Mouse (Mus musculus) hindbrain, embryonic 15.5 days (tissue): ENCODE measurements at regions not wholly inside any gene's neighbourhood (a gene's known extent, or its start where the extent isn't known, plus 50 kb on each side); places are given as distances from the start of the nearest gene placed in this dataset.

Source experiments
- ATAC-seq: fragments of 200-750 bp; cut with Nextera tagmentation; 2 replicates; pipeline ENCODE4 v1.8.0; 2017; ENCODE audit warnings: low read depth, moderate number of reproducible peaks, moderate TSS enrichment; ENCODE audit not compliant: low FRiP score
- H3K27ac ChIP-seq: fragments of 300-500 bp; sonication (generic); replicated peaks from 2 replicates; pipeline ENCODE4 v1.5.1; 2015; ENCODE audit warnings: mild to moderate bottlenecking, inconsistent platforms
- H3K27me3 ChIP-seq: fragments of 300-500 bp; sonication (generic); 2 replicates; pipeline ENCODE4 v1.6.1; 2015; ENCODE audit warnings: control low read depth, inconsistent platforms
- H3K36me3 ChIP-seq: fragments of 300-500 bp; sonication (generic); 2 replicates; pipeline ENCODE4 v1.6.1; 2015; ENCODE audit warnings: control low read depth, inconsistent platforms
- H3K4me1 ChIP-seq: fragments of 300-500 bp; sonication (generic); replicated peaks from 2 replicates; pipeline ENCODE4 v1.6.1; 2015; ENCODE audit warnings: control low read depth, inconsistent platforms
- H3K4me2 ChIP-seq: fragments of 300-500 bp; sonication (generic); 2 replicates; pipeline ENCODE4 v1.6.1; 2015; ENCODE audit warnings: moderate library complexity, mild to moderate bottlenecking, inconsistent platforms
- H3K4me3 ChIP-seq: fragments of 300-500 bp; sonication (generic); 2 replicates; pipeline ENCODE4 v1.5.1; 2015; ENCODE audit warnings: mild to moderate bottlenecking, inconsistent platforms
- H3K9ac ChIP-seq: fragments of 300-500 bp; sonication (generic); 2 replicates; pipeline ENCODE4 v1.6.1; 2015; ENCODE audit warnings: inconsistent platforms
- H3K9me3 ChIP-seq: fragments of 300-500 bp; sonication (generic); 2 replicates; pipeline ENCODE4 v1.6.1; 2016; ENCODE audit warnings: control low read depth, inconsistent platforms
- WGBS: fragments of 180-500 bp; shearing (Covaris S2); methylation state at CpG from one replicate; pipeline ENCODE4 v1.1.7; 2015; 5-methylcytosine and 5-hydroxymethylcytosine counted together

- Histone ChIP-seq H3K9me3 (no peaks in the 10 kb centered on the region), H3K4me2 (no peak overlapping the region), H3K27ac (no peak overlapping the region), H3K4me1 (peaks cover 35% of the 10 kb centered on the region), H3K36me3 (no peaks in the 10 kb centered on the region), H3K9ac (no peak overlapping the region), H3K4me3 (no peak overlapping the region), H3K27me3 (no peaks in the 10 kb centered on the region)
- WGBS = 25% methylated on average over 6 of the region's 6 CpGs
- no peak for ATAC-seq
Measured at GRCm38 (mm10) chr9:41700683-41701082, 423.4 kb downstream of the Sorl1 start.

GRCm38 (mm10) chr9:41699031-41699430 lies 425.1 kb downstream of the Sorl1 start:
- H3K36me3 ChIP-seq = no peaks in the 10 kb centered on the region
- peak overlapping the region; percentile 63 for H3K27ac ChIP-seq
- H3K9ac ChIP-seq = no peak overlapping the region
- no peak for ATAC-seq
- no peaks in the 10 kb centered on the region for H3K27me3 ChIP-seq
- H3K4me3 ChIP-seq = no peak overlapping the region
- H3K9me3 ChIP-seq = no peaks in the 10 kb centered on the region
- H3K4me2 ChIP-seq = no peak overlapping the region
- 50% methylated on average over 4 of the region's 4 CpGs for WGBS
- peaks cover 29% of the 10 kb centered on the region for H3K4me1 ChIP-seq

- peak overlapping the region; percentile 22 for H3K4me2 ChIP-seq
- H3K9me3 ChIP-seq = no peaks in the 10 kb centered on the region
- no peak overlapping the region for H3K4me3 ChIP-seq
- no peaks in the 10 kb centered on the region for H3K27me3 ChIP-seq
- WGBS = 13% methylated on average over 24 of the region's 24 CpGs
- H3K4me1 ChIP-seq = peaks cover 29% of the 10 kb centered on the region
- H3K9ac ChIP-seq = no peak overlapping the region
- peak; percentile 85 for ATAC-seq
- H3K27ac ChIP-seq = peak overlapping the region; percentile 61
- no peaks in the 10 kb centered on the region for H3K36me3 ChIP-seq
Measured at GRCm38 (mm10) chr9:41697611-41698467, 426.3 kb downstream of the Sorl1 start.

GRCm38 (mm10) chr9:41697160-41697559 lies 426.9 kb downstream of the Sorl1 start:
- no peaks in the 10 kb centered on the region for H3K27me3 ChIP-seq
- H3K9ac ChIP-seq = no peak overlapping the region
- H3K36me3 ChIP-seq = no peaks in the 10 kb centered on the region
- 0 out of 2 replicates have a peak, but pooled peaks have one; percentile 46 for ATAC-seq
- no peak overlapping the region for H3K4me2 ChIP-seq
- H3K4me1 ChIP-seq = peaks cover 29% of the 10 kb centered on the region
- H3K9me3 ChIP-seq = no peaks in the 10 kb centered on the region
- H3K4me3 ChIP-seq = no peak overlapping the region
- H3K27ac ChIP-seq = peak overlapping the region; percentile 61

GRCm38 (mm10) chr9:41682911-41683310 lies 441.2 kb downstream of the Sorl1 start:
- Histone ChIP-seq H3K27me3 (no peaks in the 10 kb centered on the region), H3K4me2 (no peak overlapping the region), H3K4me3 (no peak overlapping the region), H3K9ac (no peak overlapping the region), H3K27ac (no peak overlapping the region), H3K9me3 (no peaks in the 10 kb centered on the region), H3K36me3 (no peaks in the 10 kb centered on the region), H3K4me1 (no peaks in the 10 kb centered on the region)
- ATAC-seq = no peak
- WGBS = 80% methylated on average over 1 of the region's 1 CpGs

- no peak overlapping the region for H3K4me2 ChIP-seq
- no peaks in the 10 kb centered on the region; the same call in 1 of the 2 replicates for H3K4me1 ChIP-seq
- no peak for ATAC-seq
- no peaks in the 10 kb centered on the region for H3K27me3 ChIP-seq
- H3K36me3 ChIP-seq = no peaks in the 10 kb centered on the region
- no peaks in the 10 kb centered on the region for H3K9me3 ChIP-seq
- H3K9ac ChIP-seq = no peak overlapping the region
- no peak overlapping the region for H3K4me3 ChIP-seq
- H3K27ac ChIP-seq = no peak overlapping the region
- 76% methylated on average over 2 of the region's 2 CpGs for WGBS
Measured at GRCm38 (mm10) chr9:41675656-41676055, 448.4 kb downstream of the Sorl1 start.

GRCm38 (mm10) chr9:41672958-41673357 lies 451.1 kb downstream of the Sorl1 start:
- Histone ChIP-seq H3K27ac (no peak overlapping the region), H3K4me3 (no peak overlapping the region), H3K9me3 (no peaks in the 10 kb centered on the region), H3K4me2 (no peak overlapping the region), H3K9ac (no peak overlapping the region), H3K36me3 (no peaks in the 10 kb centered on the region), H3K27me3 (no peaks in the 10 kb centered on the region), H3K4me1 (no peaks in the 10 kb centered on the region; the same call in 1 of the 2 replicates)
- no peak for ATAC-seq
- 79% methylated on average over 2 of the region's 2 CpGs for WGBS

- H3K27me3 ChIP-seq = no peaks in the 10 kb centered on the region
- no peak overlapping the region for H3K4me2 ChIP-seq
- H3K9me3 ChIP-seq = no peaks in the 10 kb centered on the region
- peaks cover 9% of the 10 kb centered on the region; the same call in 1 of the 2 replicates for H3K4me1 ChIP-seq
- WGBS = 85% methylated on average over 1 of the region's 1 CpGs
- no peak overlapping the region for H3K9ac ChIP-seq
- H3K36me3 ChIP-seq = no peaks in the 10 kb centered on the region
- no peak for ATAC-seq
- no peak overlapping the region for H3K27ac ChIP-seq
- no peak overlapping the region for H3K4me3 ChIP-seq
Measured at GRCm38 (mm10) chr9:41668741-41669140, 455.4 kb downstream of the Sorl1 start.

- Histone ChIP-seq H3K9ac (no peak overlapping the region), H3K36me3 (no peaks in the 10 kb centered on the region), H3K9me3 (no peaks in the 10 kb centered on the region), H3K4me1 (peaks cover 9% of the 10 kb centered on the region; the same call in 1 of the 2 replicates), H3K27me3 (no peaks in the 10 kb centered on the region), H3K4me2 (no peak overlapping the region), H3K4me3 (no peak overlapping the region), H3K27ac (peak overlapping the region; percentile 61; the same call in 1 of the 2 replicates)
- peak; percentile 51; the same call in 1 of the 2 replicates for ATAC-seq
- 67% methylated on average over 10 of the region's 10 CpGs for WGBS
Measured at GRCm38 (mm10) chr9:41665000-41665685, 459.0 kb downstream of the Sorl1 start.

- H3K9me3 ChIP-seq = no peaks in the 10 kb centered on the region
- no peaks in the 10 kb centered on the region for H3K27me3 ChIP-seq
- peaks cover 8% of the 10 kb centered on the region; the same call in 1 of the 2 replicates for H3K4me1 ChIP-seq
- H3K36me3 ChIP-seq = no peaks in the 10 kb centered on the region
- H3K9ac ChIP-seq = no peak overlapping the region
- no peak overlapping the region for H3K4me2 ChIP-seq
- H3K27ac ChIP-seq = no peak overlapping the region
- WGBS = 93% methylated on average over 5 of the region's 5 CpGs
- no peak overlapping the region for H3K4me3 ChIP-seq
- ATAC-seq = no peak
Measured at GRCm38 (mm10) chr9:41660576-41660975, 463.5 kb downstream of the Sorl1 start.

GRCm38 (mm10) chr9:41660011-41660410 lies 464.1 kb downstream of the Sorl1 start:
- Histone ChIP-seq H3K4me2 (no peak overlapping the region), H3K9ac (no peak overlapping the region), H3K9me3 (no peaks in the 10 kb centered on the region), H3K27me3 (no peaks in the 10 kb centered on the region), H3K27ac (no peak overlapping the region), H3K4me1 (peaks cover 3% of the 10 kb centered on the region; the same call in 1 of the 2 replicates), H3K36me3 (no peaks in the 10 kb centered on the region), H3K4me3 (no peak overlapping the region)
- WGBS = 80% methylated on average over 5 of the region's 5 CpGs
- ATAC-seq = no peak

GRCm38 (mm10) chr9:41631564-41632205 lies 470.2 kb upstream of the Ubash3b start:
- H3K27me3 ChIP-seq = no peaks in the 10 kb centered on the region
- ATAC-seq = no peak
- no peak overlapping the region for H3K4me2 ChIP-seq
- H3K4me1 ChIP-seq = no peaks in the 10 kb centered on the region
- no peak overlapping the region for H3K27ac ChIP-seq
- H3K4me3 ChIP-seq = no peak overlapping the region
- H3K9ac ChIP-seq = no peak overlapping the region
- H3K9me3 ChIP-seq = no peaks in the 10 kb centered on the region
- WGBS = 56% methylated on average over 2 of the region's 2 CpGs
- no peaks in the 10 kb centered on the region for H3K36me3 ChIP-seq
